Mouse (Mus musculus) c-Kit-positive CD71-negative TER-119-negative erythroid progenitor cells, embryonic 14.5 days (primary cell): ENCODE results near the gene Nek8.
"Not testable (repeated sequence)": the region's sequence is repeated elsewhere in the genome, so short reads cannot be mapped to it uniquely, and the experiment has no call there.

Source experiments
- DNase-seq: peaks from one replicate; pipeline ENCODE4 v3.0.0-alpha.2; 2013; ENCODE audit warnings: low read depth

Gene Nek8

DNA sequence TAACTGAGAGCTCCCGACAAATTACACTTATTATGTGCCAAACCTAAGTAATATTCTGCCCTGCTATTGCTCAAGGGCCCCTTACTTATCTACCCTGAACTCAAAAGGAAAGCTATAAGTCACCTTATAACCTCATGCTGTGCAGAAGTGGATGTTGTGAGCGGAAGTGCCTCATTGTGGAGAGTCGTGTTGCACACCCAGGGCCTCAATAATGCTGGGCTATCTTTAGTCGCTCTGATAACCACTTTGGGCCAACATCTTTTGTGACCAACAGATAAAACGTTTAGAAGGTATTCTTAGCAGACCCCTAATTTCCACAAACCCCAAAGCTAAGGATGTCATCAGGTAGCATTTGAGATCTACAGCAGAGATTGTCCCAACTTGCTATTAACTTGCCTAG, 35.8 kb downstream of the Nek8 start:
- DNase-seq, result no peak

DNA sequence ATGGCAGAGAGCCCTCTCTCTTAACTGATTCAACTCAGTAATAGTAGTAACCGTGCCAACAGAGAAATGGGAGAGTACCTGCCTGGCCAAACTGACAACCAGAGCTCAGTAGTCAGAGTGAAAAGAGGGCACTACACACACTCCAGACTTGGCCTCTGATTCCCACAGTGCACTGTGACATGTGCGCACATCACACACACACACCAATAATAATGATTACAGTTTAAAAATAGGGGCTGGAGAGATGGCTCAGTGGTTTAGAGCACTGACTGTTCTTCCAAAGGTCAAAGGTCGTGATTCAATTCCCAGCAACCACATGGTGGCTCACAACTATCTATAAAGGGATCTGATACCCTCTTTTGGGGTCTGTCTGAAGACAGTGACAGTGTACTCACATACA, 38.5 kb downstream of the Nek8 start:
- no peak for DNase-seq

DNA sequence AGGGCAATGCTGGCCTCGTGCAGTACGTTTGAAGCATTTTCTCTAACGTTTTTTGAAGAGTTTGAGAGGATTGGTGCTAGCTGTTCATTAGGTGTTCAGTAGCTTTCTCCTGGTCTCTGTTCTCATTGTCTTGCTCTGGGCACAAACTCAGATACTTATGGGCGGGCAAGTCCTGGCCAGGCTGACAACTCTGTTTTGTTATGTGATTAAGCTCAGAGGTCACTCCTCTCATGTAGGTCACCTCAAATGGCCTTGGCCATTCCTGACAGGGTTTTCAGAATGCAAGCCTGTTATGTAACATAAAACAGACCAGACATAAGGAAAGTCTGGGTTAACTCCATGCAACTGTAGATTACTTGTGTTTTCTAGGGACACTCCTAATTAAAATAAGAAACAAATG, 38.9 kb downstream of the Nek8 start:
- DNase-seq, result no peak

- no peak for DNase-seq
Measured at GRCm38 (mm10) chr11:78136132-78136531, 40.3 kb downstream of the Nek8 start.

DNA sequence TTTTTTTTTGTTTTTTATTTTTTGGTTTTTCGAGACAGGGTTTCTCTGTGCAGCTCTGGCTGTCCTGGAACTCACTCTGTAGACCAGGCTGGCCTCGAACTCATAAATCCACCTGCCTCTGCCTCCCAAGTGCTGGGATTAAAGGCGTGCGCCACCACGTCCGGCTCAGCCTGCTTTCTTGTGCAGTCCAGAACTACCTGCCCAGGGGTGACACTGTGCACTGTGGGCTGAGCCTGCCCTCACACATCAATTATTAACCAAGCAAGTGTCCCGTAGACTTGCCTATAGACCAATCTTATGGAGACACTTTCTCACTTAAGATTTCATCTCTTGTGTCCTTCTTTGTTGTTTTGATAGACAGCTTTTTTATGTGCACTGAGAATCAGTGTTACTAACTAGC, 41.2 kb downstream of the Nek8 start:
- DNase-seq, result not testable (repeated sequence)

DNA sequence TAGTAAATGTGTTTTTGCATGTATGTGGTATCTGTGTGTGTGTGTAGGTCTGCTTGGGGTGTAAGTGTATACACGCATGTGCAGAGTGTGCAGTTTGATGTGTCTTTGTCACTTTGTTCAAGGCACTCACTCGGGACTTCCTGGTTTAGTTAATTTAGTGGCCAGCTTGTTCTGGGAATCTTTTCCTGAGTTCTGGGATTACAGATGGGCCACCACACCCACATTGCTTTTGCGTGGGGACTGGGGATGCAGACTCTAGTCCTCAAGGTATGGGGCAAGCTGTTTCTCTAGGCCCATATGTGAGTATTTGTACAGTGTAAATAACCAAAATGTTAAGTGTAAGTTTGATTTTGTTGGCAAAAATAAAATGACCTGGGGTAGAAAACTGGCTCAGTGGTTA, 42.1 kb downstream of the Nek8 start:
- DNase-seq, result no peak

DNA sequence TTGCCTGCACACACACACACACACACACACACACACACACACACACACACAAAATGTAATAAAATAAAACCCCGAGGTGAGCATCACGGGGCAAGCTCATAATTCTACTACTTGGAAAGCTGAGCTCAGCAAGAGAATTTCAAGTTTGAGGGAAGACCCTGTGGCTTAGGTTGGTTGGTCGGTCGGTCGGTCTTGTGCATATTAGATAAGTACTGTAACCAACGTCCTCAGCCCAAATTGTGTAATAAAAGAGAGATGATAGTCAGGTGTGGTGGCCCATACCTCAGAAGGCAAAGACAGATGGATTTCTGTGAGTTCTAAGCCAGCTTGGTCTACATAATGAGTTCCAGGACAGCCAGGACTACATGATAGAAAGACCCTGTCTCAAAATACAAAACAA, 42.6 kb downstream of the Nek8 start:
- DNase-seq, result no peak

GRCm38 (mm10) chr11:78129458-78129857, 47.0 kb downstream of the Nek8 start:
- no peak for DNase-seq

GRCm38 (mm10) chr11:78126739-78127138, 49.7 kb downstream of the Nek8 start:
- DNase-seq, result no peak

- DNase-seq, result no peak
Measured at GRCm38 (mm10) chr11:78125691-78126090, 50.8 kb downstream of the Nek8 start.

DNA sequence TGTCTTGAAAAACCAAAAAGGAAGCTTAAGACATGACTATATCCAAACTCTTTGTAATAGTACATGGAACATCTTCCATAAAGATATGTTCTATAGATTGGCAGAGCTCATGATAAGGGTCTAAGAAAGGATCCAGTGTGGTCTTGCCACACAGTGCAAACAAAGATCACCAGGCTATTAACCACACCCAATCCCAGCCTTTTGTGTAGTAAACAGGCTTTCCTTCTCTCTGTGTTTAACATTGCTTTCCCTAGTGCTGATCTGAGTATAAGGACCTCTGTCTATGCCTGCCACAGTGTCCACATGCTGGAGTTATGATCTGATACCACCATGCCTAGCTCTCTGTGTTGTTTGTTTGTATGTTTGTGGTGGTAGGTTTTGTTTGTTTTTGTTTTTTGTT, 52.7 kb downstream of the Nek8 start:
- no peak for DNase-seq

- DNase-seq, result no peak
Measured at GRCm38 (mm10) chr11:78122815-78123214, 53.7 kb downstream of the Nek8 start.

GRCm38 (mm10) chr11:78121176-78121575, 55.3 kb downstream of the Nek8 start:
- no peak for DNase-seq

DNA sequence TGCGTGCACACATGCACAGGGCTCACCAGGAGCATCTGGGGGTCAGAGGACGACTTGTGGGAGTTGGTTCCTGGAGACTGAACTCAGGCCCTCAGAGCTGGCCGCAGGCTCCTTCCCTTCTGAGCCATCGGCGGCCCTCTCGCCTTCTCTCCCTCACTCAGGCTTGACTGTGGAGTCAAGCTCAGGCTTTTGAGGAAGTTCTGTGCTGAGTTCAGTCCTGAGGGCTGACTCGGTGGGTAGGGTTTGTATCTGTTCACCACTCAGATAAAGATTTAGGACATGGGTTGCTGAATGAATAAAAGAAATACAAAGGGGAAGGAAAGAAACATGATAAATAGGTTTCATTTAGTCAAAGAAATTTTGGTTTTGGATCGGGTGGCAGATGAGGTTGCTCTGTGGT, 56.6 kb downstream of the Nek8 start:
- no peak for DNase-seq

DNA sequence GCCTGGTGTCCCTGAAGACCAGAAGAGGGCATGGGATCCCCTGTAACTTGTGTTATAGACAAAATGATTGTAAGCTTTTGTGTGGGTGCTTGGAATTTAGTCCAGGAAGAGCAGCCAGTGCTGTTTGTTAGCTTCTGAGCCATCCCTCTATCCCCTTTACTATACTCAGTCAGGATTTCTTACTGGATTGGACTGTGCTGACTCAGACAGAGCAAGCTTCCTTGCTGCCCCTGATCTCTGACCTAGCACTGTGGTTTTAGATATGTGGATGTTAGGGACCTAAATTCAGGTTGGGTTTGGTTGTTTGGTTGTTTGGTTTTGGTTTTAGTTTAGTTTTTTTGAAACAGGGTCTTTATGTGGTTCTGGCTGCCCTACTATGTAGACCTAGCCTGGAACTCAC, 58.0 kb downstream of the Nek8 start:
- DNase-seq, result no peak

DNA sequence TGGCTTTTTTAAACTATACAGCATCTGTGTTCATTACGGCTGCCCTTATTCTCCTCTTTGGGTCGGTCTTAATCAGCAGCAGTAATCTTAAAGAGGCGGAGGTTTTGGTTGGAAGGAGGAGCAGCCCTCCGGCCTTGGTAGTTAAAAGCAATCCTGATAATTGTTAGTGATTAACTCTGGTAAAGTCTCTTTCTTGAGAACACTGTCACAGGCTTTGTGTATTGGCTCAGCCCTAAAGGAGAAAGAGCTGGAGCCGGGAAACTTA, 60.4 kb downstream of the Nek8 start:
- no peak for DNase-seq
